Mouse (Mus musculus) limb, embryonic 14.5 days (tissue): ENCODE results near the gene Dtx2. TPM values are rescaled to one million over a fixed set of nuclear protein-coding genes. Genes with fewer than 3 reads are reported as not detected.
"Not testable (repeated sequence)": the region's sequence is repeated elsewhere in the genome, so short reads cannot be mapped to it uniquely, and the experiment has no call there.

Experiments used
- ATAC-seq: fragments of 200-750 bp; cut with Nextera tagmentation; 2 replicates; pipeline ENCODE4 v1.8.0; 2017; ENCODE audit warnings: low read depth, moderate number of reproducible peaks, moderate TSS enrichment; ENCODE audit not compliant: low FRiP score
- DNase-seq: peaks from one replicate; pipeline ENCODE4 v3.0.0-alpha.2; 2015; ENCODE audit warnings: low spot score
- H3K27ac ChIP-seq: fragments of 300-500 bp; sonication (generic); replicated peaks from 2 replicates; pipeline ENCODE4 v1.5.1; 2014; ENCODE audit warnings: low read depth, mild to moderate bottlenecking, low read length, moderate library complexity, mixed read lengths
- H3K27me3 ChIP-seq: fragments of 300-500 bp; sonication (generic); 2 replicates; pipeline ENCODE4 v1.6.1; 2014; ENCODE audit warnings: low read length, mixed read lengths; ENCODE audit not compliant: control insufficient read depth, insufficient read depth
- H3K36me3 ChIP-seq: fragments of 300-500 bp; sonication (generic); 2 replicates; pipeline ENCODE4 v1.6.1; 2014; ENCODE audit warnings: mild to moderate bottlenecking, low read length, moderate library complexity, mixed read lengths; ENCODE audit not compliant: control insufficient read depth, insufficient read depth
- H3K4me1 ChIP-seq: fragments of 300-500 bp; sonication (generic); 2 replicates; pipeline ENCODE4 v1.6.1; 2014; ENCODE audit warnings: antibody characterized with exemption, low read length, mixed read lengths; ENCODE audit not compliant: control insufficient read depth, insufficient read depth
- H3K4me2 ChIP-seq: fragments of 300-500 bp; sonication (generic); replicated peaks from 2 replicates; pipeline ENCODE4 v1.6.1; 2014; ENCODE audit warnings: low read depth, mild to moderate bottlenecking, low read length, moderate library complexity; ENCODE audit not compliant: severe bottlenecking
- H3K4me3 ChIP-seq: fragments of 300-500 bp; sonication (generic); replicated peaks from 2 replicates; pipeline ENCODE4 v1.5.1; 2014; ENCODE audit warnings: low read length
- H3K9ac ChIP-seq: fragments of 300-500 bp; sonication (generic); 2 replicates; pipeline ENCODE4 v1.6.1; 2014; ENCODE audit warnings: mild to moderate bottlenecking, low read depth, low read length, moderate library complexity; ENCODE audit not compliant: severe bottlenecking
- H3K9me3 ChIP-seq: fragments of 300-500 bp; sonication (generic); 2 replicates; pipeline ENCODE4 v1.6.1; 2016; ENCODE audit warnings: low read length; ENCODE audit not compliant: control insufficient read depth
- POLR2A ChIP-seq: fragments of 200-500 bp; IDR thresholded peaks from 2 replicates; pipeline ENCODE4 v1.8.0; 2012; ENCODE audit warnings: inconsistent platforms, mild to moderate bottlenecking, moderate library complexity, borderline replicate concordance; ENCODE audit not compliant: insufficient read depth, insufficient read length; ENCODE audit errors: extremely low read depth
- WGBS: fragments of 180-500 bp; shearing (Covaris S2); extraction: QIAGEN DNeasy Blood & Tissue Kit; methylation state at CpG from one replicate; pipeline ENCODE4 v1.1.7; 2014; 5-methylcytosine and 5-hydroxymethylcytosine counted together
- polyA plus RNA-seq, 2 experiments: library from polyadenylated mRNA; depleted of rRNA in 1 of 2; stranded (reverse) in 1 of 2; unstranded in 1 of 2; fragments of >200 nt; fragmentation: Nextera tagmentation in 1 of 2; extraction: Ambion mirVana in 1 of 2; gene quantifications; 2 replicates each; pipeline versions ENCODE4 v1.2.1 to v1.2.3; 2012 to 2014

Gene Dtx2
- polyA plus RNA-seq, 2 experiments: 28.5 to 29.5 TPM

DNA sequence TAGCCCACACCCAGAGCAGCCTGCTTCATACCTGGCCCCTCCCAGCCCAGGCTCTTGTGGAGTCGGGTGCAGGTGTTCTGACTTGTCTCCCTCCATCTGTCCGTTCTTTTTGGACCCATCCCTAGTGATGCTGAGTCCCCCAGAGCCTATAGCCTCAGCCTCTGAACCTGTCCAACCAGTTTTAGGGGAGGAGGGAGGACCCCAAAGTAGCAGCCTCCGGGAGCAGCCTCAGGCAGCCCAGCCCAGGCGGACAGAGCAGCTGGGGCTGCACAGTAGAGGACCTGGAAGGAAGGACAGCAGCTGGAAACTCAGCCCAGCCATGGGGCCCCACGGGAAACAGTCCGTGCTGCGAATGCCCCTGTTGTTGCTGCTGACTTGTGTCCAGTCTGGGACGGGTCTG lies 62.5 kb downstream of the Dtx2 start:
- WGBS: 19% methylated on average over 8 of the region's 8 CpGs
- no peak overlapping the region for H3K4me3 ChIP-seq
- DNase-seq (no peak), ATAC-seq (0 out of 2 replicates have a peak, but pooled peaks have one; percentile 37)
- no peaks in the 10 kb centered on the region for H3K9me3 ChIP-seq
- H3K4me2 ChIP-seq: no peak overlapping the region
- H3K4me1 ChIP-seq: peaks cover 2% of the 10 kb centered on the region; the same call in 1 of the 2 replicates
- no peaks in the 10 kb centered on the region for H3K27me3 ChIP-seq
- no peak overlapping the region for H3K27ac ChIP-seq
- H3K9ac ChIP-seq: no peak overlapping the region
- H3K36me3 ChIP-seq: no peaks in the 10 kb centered on the region
- no peak for TF ChIP-seq POLR2A

DNA sequence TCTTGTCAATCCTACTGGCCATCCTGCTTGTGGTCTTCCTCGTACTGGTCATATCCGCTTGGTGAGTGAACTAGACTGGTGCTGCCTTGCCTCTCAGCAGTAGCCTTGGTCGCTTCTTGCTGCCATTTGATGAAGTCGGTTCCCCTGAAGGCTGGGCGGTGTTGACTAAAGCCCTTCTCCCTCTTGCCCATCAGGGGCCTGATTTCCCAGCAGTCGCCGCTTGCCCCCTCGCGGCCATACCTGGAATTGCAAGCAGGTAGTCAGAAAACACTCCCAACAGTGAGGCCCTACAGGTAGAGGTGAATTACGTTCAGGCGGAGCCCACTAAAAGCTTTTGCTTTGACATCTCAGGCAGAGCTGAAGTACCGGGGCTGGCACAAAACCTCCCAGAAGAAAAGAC lies 67.0 kb downstream of the Dtx2 start:
- TF ChIP-seq POLR2A: no peak
- Histone ChIP-seq H3K27ac (no peak overlapping the region), H3K9ac (no peak overlapping the region), H3K9me3 (no peaks in the 10 kb centered on the region), H3K4me3 (no peak overlapping the region), H3K4me2 (no peak overlapping the region), H3K36me3 (no peaks in the 10 kb centered on the region), H3K4me1 (no peaks in the 10 kb centered on the region), H3K27me3 (no peaks in the 10 kb centered on the region)
- WGBS: 11% methylated on average over 12 of the region's 12 CpGs
- ATAC-seq: no peak
- peak; percentile 52 for DNase-seq

DNA sequence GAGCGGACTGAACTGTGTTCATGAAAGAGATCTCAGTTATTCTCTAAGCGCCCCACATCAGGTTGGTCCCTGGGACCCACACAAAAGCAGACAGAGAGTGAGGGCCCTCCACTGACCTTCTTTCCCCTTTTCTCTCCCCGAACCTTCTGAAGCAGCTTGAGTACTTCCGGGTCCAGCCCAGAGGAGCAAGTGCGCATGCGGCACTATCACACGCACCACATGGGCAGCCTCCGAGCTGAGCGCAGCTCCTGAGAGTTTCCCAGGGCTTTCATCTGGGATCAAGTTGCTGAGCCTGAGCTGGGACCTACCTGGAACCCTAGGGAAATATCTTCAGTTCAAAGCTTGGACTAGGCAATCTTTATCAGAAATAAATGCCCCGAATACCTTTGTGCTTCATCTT lies 69.3 kb downstream of the Dtx2 start:
- DNase-seq (no peak), ATAC-seq (no peak)
- H3K4me3 ChIP-seq: no peak overlapping the region
- H3K27ac ChIP-seq: no peak overlapping the region
- H3K4me1 ChIP-seq: no peaks in the 10 kb centered on the region
- no peaks in the 10 kb centered on the region for H3K27me3 ChIP-seq
- no peaks in the 10 kb centered on the region for H3K36me3 ChIP-seq
- 89% methylated on average over 10 of the region's 10 CpGs for WGBS
- no peak for TF ChIP-seq POLR2A
- H3K9me3 ChIP-seq: no peaks in the 10 kb centered on the region
- no peak overlapping the region for H3K4me2 ChIP-seq
- no peak overlapping the region for H3K9ac ChIP-seq

DNA sequence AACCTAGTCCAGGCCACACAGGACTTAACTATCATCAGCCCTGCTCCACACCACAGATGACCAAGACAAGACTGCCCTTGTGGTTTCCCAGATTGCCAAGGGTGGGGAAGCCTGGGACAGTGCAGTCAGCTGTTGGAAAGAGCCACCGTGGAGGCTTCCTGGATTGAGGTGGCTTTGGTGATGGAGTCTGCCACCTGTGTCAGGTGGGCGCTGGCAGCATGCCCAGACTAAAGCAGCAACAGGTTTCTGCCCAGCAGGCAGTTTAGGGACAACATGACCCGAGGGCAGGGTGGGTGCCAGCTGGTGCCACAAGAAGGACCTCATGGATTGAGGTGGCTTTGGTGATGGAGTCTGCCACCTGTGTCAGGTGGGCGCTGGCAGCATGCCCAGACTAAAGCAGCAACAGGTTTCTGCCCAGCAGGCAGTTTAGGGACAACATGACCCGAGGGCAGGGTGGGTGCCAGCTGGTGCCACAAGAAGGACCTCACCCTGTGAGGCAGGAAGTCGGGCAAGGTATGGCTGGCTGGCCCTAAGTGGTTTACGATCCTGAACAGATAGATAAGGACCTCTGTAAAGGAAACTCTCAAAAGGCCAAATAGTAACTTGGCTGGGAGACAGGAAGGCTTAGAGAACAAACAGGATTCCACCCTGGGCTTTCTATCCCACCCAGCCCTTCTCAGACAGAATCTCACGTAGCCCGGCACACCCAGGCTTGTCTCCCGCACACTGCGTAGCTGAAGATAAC lies 72.0 kb downstream of the Dtx2 start:
- not testable (repeated sequence) for H3K36me3 ChIP-seq, DNase-seq, H3K9me3 ChIP-seq, H3K4me3 ChIP-seq, H3K4me2 ChIP-seq, H3K9ac ChIP-seq, H3K27ac ChIP-seq, ATAC-seq, H3K4me1 ChIP-seq, H3K27me3 ChIP-seq
- WGBS: 67% methylated on average over 9 of the region's 11 CpGs

DNA sequence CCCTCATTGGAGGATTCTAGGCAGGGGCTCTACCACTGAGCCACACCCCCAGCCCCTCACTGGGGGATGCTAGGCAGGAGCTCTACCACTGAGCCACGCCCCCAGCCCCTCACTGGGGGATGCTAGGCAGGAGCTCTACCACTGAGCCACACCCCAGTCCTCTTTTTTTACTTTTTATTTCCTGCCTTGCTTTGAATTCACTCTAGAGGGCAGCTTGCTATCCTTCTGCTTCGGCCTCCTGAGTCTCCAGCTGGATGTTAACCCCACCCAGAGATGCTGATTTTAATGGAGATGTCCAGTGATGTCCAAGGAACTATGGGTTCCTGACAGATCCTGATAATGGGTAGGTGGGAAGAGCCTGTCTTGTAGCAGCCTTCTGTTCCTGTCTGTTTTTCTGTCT lies 74.8 kb downstream of the Dtx2 start:
- Histone ChIP-seq H3K9me3 (no peaks in the 10 kb centered on the region), H3K4me1 (no peaks in the 10 kb centered on the region), H3K4me2 (no peak overlapping the region), H3K27ac (no peak overlapping the region), H3K9ac (no peak overlapping the region), H3K4me3 (no peak overlapping the region), H3K36me3 (no peaks in the 10 kb centered on the region), H3K27me3 (no peaks in the 10 kb centered on the region)
- ATAC-seq: no peak
- TF ChIP-seq POLR2A: no peak
- 88% methylated on average over 2 of the region's 2 CpGs for WGBS
- DNase-seq: no peak
